Mouse (Mus musculus): ENCODE results near the gene Kifc3.

GRCm38 (mm10) chr8:95142985-95143804, 59.4 kb downstream of the Kifc3 start:
- TF ChIP-seq CTCF (IDR thresholded peaks at IDR 0.05; ENCODE audit: control insufficient read depth, insufficient read depth, low read length) (no peak), POLR2A (IDR thresholded peaks at IDR 0.05; ENCODE audit: borderline replicate concordance, control insufficient read depth, low read depth, low read length) (no peak)
